9 mouse cellular contexts compared by ENCODE assay signal in genomic region chr1:92215131-92215638, GRCm38 (mm10). TPM values are rescaled to one million over a fixed set of nuclear protein-coding genes. Genes with fewer than 3 reads are reported as not detected.
A peak's percentile ranks its signal among the peaks of the same experiment; 100 is the strongest.
DNase-seq lines count a peak whose midpoint lies in the region; ATAC-seq lines count a peak whose summit lies in the region.
"Had no signal": no experiment of that assay in that cellular context is flagged by ENCODE, and none has a peak within 500 bp of the region (broad histone marks: within the 10 kb centered on the region; RNA-seq: fewer than 3 reads in every experiment).

No protein-coding gene starts in this region.

- ATAC-seq in midbrain, embryonic 11.5 days (ENCODE audit: low FRiP score): no peak
- no peak for ATAC-seq in liver, embryonic 12.5 days
- no peak for ATAC-seq in erythroblast, adult 5-6 weeks (replicated peaks; ENCODE audit: low FRiP score, poor library complexity, severe bottlenecking)

- peak overlapping the region; percentile 61 for H3K27ac ChIP-seq in midbrain, embryonic 10.5 days (replicated peaks)
- no peak overlapping the region for H3K27ac ChIP-seq in midbrain, embryonic 11.5 days (ENCODE audit: low read depth, low read length)
- no peak overlapping the region for H3K27ac ChIP-seq in liver, embryonic 12.5 days
- H3K27ac ChIP-seq: liver, embryonic 13.5 days had no signal

- no peak overlapping the region for H3K4me2 ChIP-seq in midbrain, embryonic 11.5 days
- H3K4me2 ChIP-seq in liver, embryonic 12.5 days: no peak overlapping the region
- H3K4me2 ChIP-seq: liver, embryonic 13.5 days had no signal

- WGBS in midbrain, embryonic 10.5 days: 85% methylated on average over 8 of the region's 8 CpGs
- 85% methylated on average over 8 of the region's 8 CpGs for WGBS in midbrain, embryonic 11.5 days
- WGBS in liver, embryonic 12.5 days (ENCODE audit: insufficient replicate concordance): 76% methylated on average over 8 of the region's 8 CpGs

- DNase-seq in midbrain, embryonic 10.5 days (ENCODE audit: low spot score): no peak
- no peak for DNase-seq in midbrain, embryonic 11.5 days (ENCODE audit: low spot score, missing footprints)
- DNase-seq in adrenal gland, postnatal 25 days: peak; percentile 48
- peak; percentile 15 for DNase-seq in gastrocnemius, postnatal 25 days
- DNase-seq in lung, postnatal 25 days (ENCODE audit: low spot score): peak; percentile 24
- DNase-seq in frontal cortex, postnatal 14 days (ENCODE audit: low spot score in 2 of 2): no peak
- DNase-seq: liver, embryonic 13.5 days had no signal

- no peaks in the 10 kb centered on the region for H3K9me3 ChIP-seq in midbrain, embryonic 10.5 days (replicated peaks)
- H3K9me3 ChIP-seq in midbrain, embryonic 11.5 days (ENCODE audit: control insufficient read depth, low read length): no peaks in the 10 kb centered on the region
- no peaks in the 10 kb centered on the region for H3K9me3 ChIP-seq in liver, embryonic 12.5 days (replicated peaks)
- H3K9me3 ChIP-seq: liver, embryonic 13.5 days had no signal

- H3K9ac ChIP-seq in midbrain, embryonic 11.5 days (ENCODE audit: low read length): no peak overlapping the region
- H3K9ac ChIP-seq in liver, embryonic 12.5 days: no peak overlapping the region
- H3K9ac ChIP-seq: liver, embryonic 13.5 days had no signal

- peaks cover 37% of the 10 kb centered on the region for H3K4me1 ChIP-seq in midbrain, embryonic 10.5 days
- H3K4me1 ChIP-seq in midbrain, embryonic 11.5 days (ENCODE audit: control insufficient read depth, insufficient read depth, low read length): 0 out of 2 replicates have a peak, but pooled peaks cover 5% of the 10 kb centered on the region
- no peaks in the 10 kb centered on the region for H3K4me1 ChIP-seq in liver, embryonic 12.5 days
- H3K4me1 ChIP-seq: liver, embryonic 13.5 days had no signal

- no peaks in the 10 kb centered on the region for H3K36me3 ChIP-seq in midbrain, embryonic 10.5 days
- no peaks in the 10 kb centered on the region for H3K36me3 ChIP-seq in midbrain, embryonic 11.5 days (ENCODE audit: control insufficient read depth, insufficient read depth, low read length)
- H3K36me3 ChIP-seq in liver, embryonic 12.5 days: no peaks in the 10 kb centered on the region
- H3K36me3 ChIP-seq: liver, embryonic 13.5 days had no signal

- H3K27me3 ChIP-seq in midbrain, embryonic 10.5 days (ENCODE audit: low read depth, poor library complexity, severe bottlenecking): peaks cover 3% of the 10 kb centered on the region; the same call in 1 of the 2 replicates
- no peaks in the 10 kb centered on the region for H3K27me3 ChIP-seq in midbrain, embryonic 11.5 days (ENCODE audit: control insufficient read depth, insufficient read depth, low read length)
- H3K27me3 ChIP-seq in liver, embryonic 12.5 days (replicated peaks): no peaks in the 10 kb centered on the region
- H3K27me3 ChIP-seq: liver, embryonic 13.5 days had no signal

- H3K4me3 ChIP-seq in midbrain, embryonic 10.5 days: no peak overlapping the region
- no peak overlapping the region for H3K4me3 ChIP-seq in midbrain, embryonic 11.5 days (ENCODE audit: low read depth, low read length)
- H3K4me3 ChIP-seq in liver, embryonic 12.5 days: no peak overlapping the region
- H3K4me3 ChIP-seq: liver, embryonic 13.5 days had no signal

RNA-seq across cellular contexts. Expression of gene Hdac4, which starts 19.7 kb away (rescaled TPM):
- polyA plus RNA-seq in midbrain, embryonic 10.5 days (2016; fragmentation: Nextera tagmentation; extraction: Ambion mirVana): 20.1 and 22.3 TPM in 2 replicates
- polyA plus RNA-seq in midbrain, embryonic 11.5 days (2014; fragmentation: Nextera tagmentation; extraction: Ambion mirVana): 19.2 and 21.9 TPM in 2 replicates
- total RNA-seq in adrenal gland, postnatal 25 days (2021): 89.4 and 137 TPM in 2 replicates
- total RNA-seq in gastrocnemius, postnatal 25 days (2021): 10 to 100 TPM; 48.2 to 56.6 TPM
- polyA plus RNA-seq in liver, embryonic 12.5 days (2016; fragmentation: Nextera tagmentation; extraction: Ambion mirVana): 6.4 and 6.9 TPM in 2 replicates
- total RNA-seq in erythroblast, adult 5-6 weeks (2015; ENCODE audit: low replicate concordance): 3.1 and 4.6 TPM in 2 replicates
- total RNA-seq in erythroblast, adult 5-6 weeks (2017; ENCODE audit: low replicate concordance): 3.4 and 4.7 TPM in 2 replicates

Comparison
In these comparisons a context has a peak if more than half of its experiments do, and no peak if none do; other contexts are left out.
1. DNase-seq: peak in adrenal gland, postnatal 25 days (single experiment), gastrocnemius, postnatal 25 days (single experiment) and lung, postnatal 25 days (single experiment); none in midbrain, embryonic 10.5 days (single experiment), midbrain, embryonic 11.5 days (single experiment) and frontal cortex, postnatal 14 days (0 of 2).
2. RNA of gene Hdac4, which starts 19.7 kb away (total RNA-seq): 89.4 to 137 TPM in adrenal gland, postnatal 25 days and 48.2 to 56.6 TPM in gastrocnemius, postnatal 25 days; 3.1 to 4.7 TPM in erythroblast, adult 5-6 weeks; every median in the first group is over 4 times any median in the second.